Mouse (Mus musculus) B cell, adult 67 days (primary cell): ENCODE measurements around the gene Olfr782. TPM values are rescaled to one million over a fixed set of nuclear protein-coding genes. Genes with fewer than 3 reads are reported as not detected.

Experiments
- total RNA-seq, 2 experiments: library from RNA; stranded (reverse); gene quantifications; 4 replicates each; pipeline ENCODE4 v1.2.4; 2023

Gene Olfr782
- total RNA-seq: not detected

DNA sequence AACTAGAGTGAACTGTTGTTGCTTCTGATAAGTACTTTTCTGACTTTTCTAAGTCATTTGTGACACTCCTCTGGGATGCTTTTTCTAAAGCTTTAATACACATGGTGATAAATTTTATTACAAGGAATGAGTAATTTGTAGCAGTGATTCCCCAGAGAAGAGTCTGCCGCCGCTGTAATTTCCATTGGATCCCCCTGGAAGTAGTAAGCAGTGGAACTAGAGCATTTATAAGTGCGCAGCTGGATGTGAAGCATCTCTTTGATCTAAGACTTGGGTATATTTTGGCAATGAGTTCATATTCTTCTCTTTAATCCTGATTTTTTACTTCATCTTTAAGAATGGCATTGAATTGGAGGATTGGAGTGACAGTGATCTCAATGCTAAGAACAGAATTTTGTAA, at the start of gene Olfr782:
Olfr782 (plus strand) TSS at position 301 of the 400 bp plus-strand sequence.

DNA sequence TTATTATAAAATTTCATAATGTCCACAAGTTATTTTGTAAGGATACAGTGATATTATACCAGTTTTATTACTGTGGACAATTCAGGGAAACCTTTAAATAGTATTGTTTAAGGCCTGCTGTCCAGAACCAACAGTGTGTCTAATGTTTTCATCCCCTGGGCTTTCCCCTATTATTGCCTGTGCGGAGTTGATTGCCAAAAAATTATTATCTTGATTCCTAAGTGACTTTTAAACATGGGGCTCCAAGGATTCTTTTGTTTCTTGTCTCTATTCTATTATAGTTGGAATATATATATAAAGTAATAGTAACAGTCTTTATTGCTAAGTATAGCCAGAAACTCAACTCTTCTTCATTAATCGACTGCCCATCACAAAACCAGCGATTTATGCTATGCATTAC, 30.8 kb upstream of the Olfr782 start, which contains the start of gene Olfr780:
Olfr780 (plus strand) TSS at position 301 of the 400 bp plus-strand sequence.

DNA sequence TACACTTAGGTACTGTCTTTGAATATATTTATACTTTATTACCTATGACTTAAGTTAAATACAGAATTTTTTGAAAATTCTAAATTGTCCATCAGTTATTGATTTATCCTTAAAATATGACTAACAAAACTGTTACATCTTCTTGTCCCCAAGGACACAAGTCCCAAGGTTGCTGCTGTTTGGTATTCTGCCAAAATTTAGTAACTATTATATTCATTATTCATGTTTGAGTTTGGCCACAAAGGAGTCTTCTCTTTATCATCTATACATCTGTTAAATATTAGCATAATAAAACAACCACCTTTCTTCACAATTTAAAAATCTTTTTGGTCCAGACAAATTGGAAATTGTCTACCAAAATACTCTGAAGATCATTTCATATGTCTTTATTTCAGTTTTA, 20.1 kb upstream of the Olfr782 start, which contains the start of gene Olfr781:
Olfr781 (plus strand) TSS at position 301 of the 400 bp plus-strand sequence.

DNA sequence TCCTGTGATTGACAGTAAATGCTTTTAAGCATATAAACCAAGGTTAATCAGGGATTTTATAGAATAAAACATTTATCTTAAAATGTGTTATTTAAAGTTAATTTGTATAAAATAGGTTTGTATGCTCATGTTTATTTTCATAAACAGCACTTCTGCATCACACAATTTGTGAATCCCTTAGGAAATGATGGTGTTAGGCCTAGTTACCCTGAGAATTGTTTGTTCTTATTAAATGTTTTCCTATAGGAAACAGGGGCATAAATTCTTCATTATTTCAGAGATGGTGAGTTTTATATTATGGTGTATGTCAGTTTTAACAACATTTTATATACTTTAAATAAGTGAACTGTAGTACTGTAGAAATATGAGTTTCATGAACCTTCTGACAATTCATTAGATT, 35.1 kb downstream of the Olfr782 start, which contains the start of gene Olfr784:
Olfr784 (plus strand) TSS at position 301 of the 400 bp plus-strand sequence.

Other genes with a start within 250 kb of the Olfr782 start
- not detected for gene Olfr768, start 249.5 kb upstream of the Olfr782 start, total RNA-seq
- not detected for gene Olfr769, start 231.0 kb upstream of the Olfr782 start, total RNA-seq
- not detected for gene Olfr770, start 209.9 kb upstream of the Olfr782 start, total RNA-seq
- gene Olfr771, start 184.1 kb upstream of the Olfr782 start, total RNA-seq: not detected
- gene Olfr772, start 170.9 kb upstream of the Olfr782 start, total RNA-seq: not detected
- gene Olfr773, start 161.4 kb upstream of the Olfr782 start, total RNA-seq: not detected
- not detected for gene Olfr774, start 112.6 kb upstream of the Olfr782 start, total RNA-seq
- not detected for gene Olfr775, start 100.4 kb upstream of the Olfr782 start, total RNA-seq
- gene Olfr776, start 89.7 kb upstream of the Olfr782 start, total RNA-seq: not detected
- gene Olfr777, start 77.4 kb upstream of the Olfr782 start, total RNA-seq: not detected
- gene Olfr780, start 30.7 kb upstream of the Olfr782 start, total RNA-seq: not detected
- gene Olfr781, start 20.0 kb upstream of the Olfr782 start, total RNA-seq: not detected
- gene Olfr784, start 35.2 kb downstream of the Olfr782 start, total RNA-seq: not detected
- not detected for gene Olfr785, start 56.6 kb downstream of the Olfr782 start, total RNA-seq
- not detected for gene Olfr786, start 78.5 kb downstream of the Olfr782 start, total RNA-seq
- not detected for gene Olfr787, start 113.0 kb downstream of the Olfr782 start, total RNA-seq
- gene Olfr788, start 122.1 kb downstream of the Olfr782 start, total RNA-seq: not detected
- gene Olfr789, start 135.9 kb downstream of the Olfr782 start, total RNA-seq: not detected
- gene Olfr790, start 149.6 kb downstream of the Olfr782 start, total RNA-seq: not detected
- gene Olfr791, start 172.9 kb downstream of the Olfr782 start, total RNA-seq: not detected
- not detected for gene Olfr792, start 190.3 kb downstream of the Olfr782 start, total RNA-seq
- not detected for gene Olfr794, start 218.8 kb downstream of the Olfr782 start, total RNA-seq